Mouse (Mus musculus) C2C12 (cell line): ENCODE data around the gene Hsdl2. TPM values are rescaled to one million over a fixed set of nuclear protein-coding genes. Genes with fewer than 3 reads are reported as not detected.

Experiments used
- H3K27me3 ChIP-seq: one replicate; pipeline ENCODE4 v1.6.1; 2011; ENCODE audit not compliant: control insufficient read depth, insufficient read depth, insufficient read length
- H3K36me3 ChIP-seq: one replicate; pipeline ENCODE4 v1.6.1; 2011; ENCODE audit not compliant: control insufficient read depth, insufficient read depth
- H3K4me3 ChIP-seq: one replicate; pipeline ENCODE4 v1.5.1; 2011; ENCODE audit warnings: mild to moderate bottlenecking, control low read depth; ENCODE audit not compliant: poor library complexity, insufficient read depth, severe bottlenecking
- H3K79me2 ChIP-seq: one replicate; pipeline ENCODE4 v1.6.1; 2011; ENCODE audit not compliant: control insufficient read depth, insufficient read depth
- H3K79me3 ChIP-seq: one replicate; pipeline ENCODE4 v1.6.1; 2011; ENCODE audit warnings: low read depth, control low read depth
- H3ac ChIP-seq: one replicate; pipeline ENCODE3; 2011; ENCODE audit warnings: low read depth; ENCODE audit not compliant: control insufficient read depth, insufficient read length
- CEBPB ChIP-seq: IDR thresholded peaks from one replicate; pipeline ENCODE4 v1.6.1; 2011; ENCODE audit warnings: low read depth, mild to moderate bottlenecking, control low read depth, moderate library complexity
- CTCF ChIP-seq: IDR thresholded peaks from one replicate; pipeline ENCODE4 v1.5.1; 2011; ENCODE audit not compliant: control insufficient read depth, insufficient read depth, insufficient read length
- FOSL1 ChIP-seq: IDR thresholded peaks from one replicate; pipeline ENCODE4 v1.8.0; 2011; ENCODE audit warnings: mild to moderate bottlenecking, low read length; ENCODE audit not compliant: poor library complexity, insufficient read depth, severe bottlenecking
- MAX ChIP-seq: IDR thresholded peaks from one replicate; pipeline ENCODE4 v1.6.1; 2011; ENCODE audit warnings: mild to moderate bottlenecking, control low read depth
- MYOD1 ChIP-seq: IDR thresholded peaks from one replicate; pipeline ENCODE4 v1.6.1; 2011; ENCODE audit warnings: low read depth; ENCODE audit not compliant: control insufficient read depth, insufficient read length
- MYOG ChIP-seq: IDR thresholded peaks from one replicate; pipeline ENCODE4 v1.6.1; 2011; ENCODE audit not compliant: control insufficient read depth, insufficient read length; ENCODE audit errors: extremely low read depth
- USF1 ChIP-seq: IDR thresholded peaks from one replicate; pipeline ENCODE4 v1.6.1; 2011; ENCODE audit warnings: low read depth, mild to moderate bottlenecking, control low read depth, moderate library complexity
- polyA plus RNA-seq: library from polyadenylated mRNA; unstranded; fragments of >200 nt; fragmentation: generic; extraction: Trizol; gene quantifications from one replicate; pipeline ENCODE4 v1.2.1, GENCODE M21; 2012; ENCODE audit warnings: missing spikeins

Gene Hsdl2
- polyA plus RNA-seq, 1 experiment = 6.3 TPM

GRCm38 (mm10) chr4:59585097-59585496 is 3.7 kb downstream of the Hsdl2 start:
- Histone ChIP-seq H3K27me3 (no peaks in the 10 kb centered on the region), H3K36me3 (no peaks in the 10 kb centered on the region), H3K79me2 (no peaks in the 10 kb centered on the region), H3K79me3 (no peaks in the 10 kb centered on the region), H3ac (no peak overlapping the region), H3K4me3 (no peak overlapping the region)
- no peak for TF ChIP-seq MYOG
- TF ChIP-seq USF1 = no peak
- no peak for TF ChIP-seq MAX
- no peak for TF ChIP-seq CTCF
- TF ChIP-seq CEBPB = no peak
- TF ChIP-seq MYOD1 = no peak
- no peak for TF ChIP-seq FOSL1

- H3K27me3 ChIP-seq = no peaks in the 10 kb centered on the region
- H3K79me3 ChIP-seq = no peaks in the 10 kb centered on the region
- no peak overlapping the region for H3K4me3 ChIP-seq
- no peak overlapping the region for H3ac ChIP-seq
- H3K79me2 ChIP-seq = no peaks in the 10 kb centered on the region
- H3K36me3 ChIP-seq = no peaks in the 10 kb centered on the region
- TF ChIP-seq USF1 = no peak
- no peak for TF ChIP-seq MAX
- TF ChIP-seq MYOD1 = no peak
- no peak for TF ChIP-seq CEBPB
- no peak for TF ChIP-seq MYOG
- TF ChIP-seq FOSL1 = no peak
- no peak for TF ChIP-seq CTCF
Observed at GRCm38 (mm10) chr4:59587215-59587871, 6.0 kb downstream of the Hsdl2 start.

GRCm38 (mm10) chr4:59587872-59588226 is 6.5 kb downstream of the Hsdl2 start:
- Histone ChIP-seq H3ac (no peak overlapping the region), H3K79me3 (no peaks in the 10 kb centered on the region), H3K27me3 (no peaks in the 10 kb centered on the region), H3K36me3 (no peaks in the 10 kb centered on the region), H3K79me2 (no peaks in the 10 kb centered on the region), H3K4me3 (no peak overlapping the region)
- TF ChIP-seq MYOG (no peak), MYOD1 (no peak), USF1 (no peak), MAX (no peak), FOSL1 (no peak), CTCF (no peak), CEBPB (no peak)

GRCm38 (mm10) chr4:59594614-59595013 is 13.3 kb downstream of the Hsdl2 start:
- Histone ChIP-seq H3ac (no peak overlapping the region), H3K79me3 (no peaks in the 10 kb centered on the region), H3K4me3 (no peak overlapping the region), H3K79me2 (no peaks in the 10 kb centered on the region), H3K36me3 (no peaks in the 10 kb centered on the region), H3K27me3 (no peaks in the 10 kb centered on the region)
- TF ChIP-seq MYOD1 (no peak), FOSL1 (no peak), MYOG (no peak)

GRCm38 (mm10) chr4:59596556-59596955 is 15.2 kb downstream of the Hsdl2 start:
- H3K79me2 ChIP-seq = no peaks in the 10 kb centered on the region
- no peak for TF ChIP-seq FOSL1
- no peak for TF ChIP-seq CTCF
- TF ChIP-seq CEBPB = no peak
- no peak for TF ChIP-seq MAX
- no peak for TF ChIP-seq MYOD1
- no peak for TF ChIP-seq MYOG
- no peak for TF ChIP-seq USF1
- no peak overlapping the region for H3ac ChIP-seq
- no peaks in the 10 kb centered on the region for H3K79me3 ChIP-seq
- no peak overlapping the region for H3K4me3 ChIP-seq
- no peaks in the 10 kb centered on the region for H3K36me3 ChIP-seq
- no peaks in the 10 kb centered on the region for H3K27me3 ChIP-seq

GRCm38 (mm10) chr4:59602704-59603103 is 21.3 kb downstream of the Hsdl2 start:
- H3K36me3 ChIP-seq = no peaks in the 10 kb centered on the region
- H3K79me2 ChIP-seq = no peaks in the 10 kb centered on the region
- no peak for TF ChIP-seq USF1
- TF ChIP-seq CEBPB = no peak
- TF ChIP-seq CTCF = no peak
- TF ChIP-seq MAX = no peak
- no peak overlapping the region for H3ac ChIP-seq
- no peaks in the 10 kb centered on the region for H3K79me3 ChIP-seq
- no peak overlapping the region for H3K4me3 ChIP-seq
- H3K27me3 ChIP-seq = no peaks in the 10 kb centered on the region

- Histone ChIP-seq H3K27me3 (no peaks in the 10 kb centered on the region), H3K79me3 (no peaks in the 10 kb centered on the region), H3K4me3 (no peak overlapping the region), H3K79me2 (no peaks in the 10 kb centered on the region), H3K36me3 (no peaks in the 10 kb centered on the region), H3ac (no peak overlapping the region)
- TF ChIP-seq FOSL1 (no peak), MYOD1 (no peak), USF1 (no peak), CEBPB (no peak), MYOG (no peak), MAX (no peak), CTCF (no peak)
Observed at GRCm38 (mm10) chr4:59604892-59605291, 23.5 kb downstream of the Hsdl2 start.
